Mouse (Mus musculus): Measurements from ENCODE around the gene Adra1d.

DNA sequence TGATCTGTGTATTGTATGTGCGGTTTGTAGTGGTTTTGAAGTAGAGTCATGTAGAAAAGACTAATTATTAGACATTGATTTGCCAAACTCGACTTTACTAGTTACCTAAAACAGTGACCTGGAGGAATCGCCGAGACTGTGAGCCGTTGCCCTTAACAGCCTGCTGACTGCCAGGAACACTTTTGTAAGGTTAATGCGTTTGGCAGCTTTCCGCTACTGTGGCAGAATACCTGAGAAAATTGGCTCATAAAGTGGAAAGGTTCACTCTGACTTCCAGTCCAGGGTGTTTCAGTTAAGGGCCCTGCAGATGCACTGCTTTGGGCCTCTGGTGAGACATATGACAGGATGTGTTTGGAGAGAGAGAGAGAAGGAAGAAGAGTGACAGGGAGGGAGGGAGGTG is 30.8 kb downstream of the Adra1d start:
- TF ChIP-seq GATA1 (IDR thresholded peaks at IDR 0.05; ENCODE audit: borderline replicate concordance, low read length) (no peak), FLI1 (IDR thresholded peaks at IDR 0.05; ENCODE audit: low read length) (no peak)
